Mouse (Mus musculus): ENCODE results near the gene Atrip.

DNA sequence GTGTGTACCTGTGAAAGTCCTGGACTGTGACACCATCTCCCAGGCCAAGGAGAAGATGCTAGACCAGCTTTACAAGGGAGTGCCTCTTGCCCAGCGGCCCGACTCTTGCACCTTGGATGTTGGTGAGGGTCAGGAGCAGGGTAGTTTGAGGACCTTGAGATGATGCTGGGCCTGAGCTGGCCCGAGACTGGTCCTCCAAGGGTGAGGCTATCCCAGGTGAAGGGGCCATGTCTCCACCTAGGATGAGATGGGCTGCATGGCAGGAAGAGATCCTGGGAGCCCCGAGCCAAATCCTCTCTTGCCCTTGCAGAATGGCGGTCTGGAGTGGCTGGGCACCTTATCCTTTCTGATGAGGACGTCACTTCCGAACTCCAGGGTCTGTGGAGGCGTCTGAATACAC lies 39.4 kb upstream of the Atrip start:
- no peak for TF ChIP-seq CTCF (IDR thresholded peaks at IDR 0.05; ENCODE audit: control insufficient read depth, insufficient read depth, insufficient replicate concordance, low read depth, low read length)
- TF ChIP-seq POLR2A (IDR thresholded peaks at IDR 0.05; ENCODE audit: control insufficient read depth, low read depth, low read length), result no peak

Data from testis, adult 2 months (tissue).